Mouse (Mus musculus) cerebellum, adult 11-12 months (tissue): Measurements from ENCODE around the gene Ogfrl1.
A peak's percentile ranks its signal among the peaks of the same experiment; 100 is the strongest.

Source experiments
- DNase-seq: peaks from one replicate; pipeline ENCODE4 v3.0.0; 2022

Gene Ogfrl1

DNA sequence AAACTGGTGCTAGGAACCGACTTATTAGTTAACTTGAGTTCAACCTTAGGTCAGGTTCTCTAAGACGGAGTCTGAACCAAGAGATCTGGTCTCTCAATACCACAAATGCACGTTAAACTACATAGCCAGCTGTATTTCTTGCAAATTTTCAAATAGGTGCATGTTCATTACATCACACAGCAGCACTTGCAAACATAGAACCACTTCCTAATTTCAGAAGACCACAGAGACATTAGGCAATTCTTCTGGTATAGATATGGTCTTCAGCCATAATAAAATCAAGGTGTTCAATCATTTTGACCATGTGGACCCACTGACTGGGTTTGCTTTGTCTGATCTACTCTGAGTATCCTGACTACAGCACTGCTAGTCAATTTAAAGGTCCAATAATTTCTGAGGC lies 51.9 kb downstream of the Ogfrl1 start:
- DNase-seq: no peak

DNA sequence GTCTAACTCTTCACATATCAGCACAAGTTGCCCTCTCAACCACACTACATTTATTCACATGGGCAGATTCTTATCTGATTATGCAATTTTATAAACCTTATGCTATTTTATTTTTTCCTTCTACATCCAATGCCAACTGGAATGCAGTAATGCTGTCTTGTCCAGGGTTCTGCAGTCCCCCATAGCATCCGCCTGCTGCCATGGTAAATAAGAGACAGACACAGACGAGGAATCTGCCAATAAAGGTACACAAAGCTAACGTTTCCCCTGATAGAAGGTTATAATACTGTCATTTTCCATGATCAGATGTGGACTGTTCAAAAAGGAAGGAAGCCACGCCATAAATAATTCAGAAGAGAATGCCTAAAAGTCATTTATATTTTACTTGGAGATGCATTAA lies 54.7 kb downstream of the Ogfrl1 start:
- DNase-seq: no peak

DNA sequence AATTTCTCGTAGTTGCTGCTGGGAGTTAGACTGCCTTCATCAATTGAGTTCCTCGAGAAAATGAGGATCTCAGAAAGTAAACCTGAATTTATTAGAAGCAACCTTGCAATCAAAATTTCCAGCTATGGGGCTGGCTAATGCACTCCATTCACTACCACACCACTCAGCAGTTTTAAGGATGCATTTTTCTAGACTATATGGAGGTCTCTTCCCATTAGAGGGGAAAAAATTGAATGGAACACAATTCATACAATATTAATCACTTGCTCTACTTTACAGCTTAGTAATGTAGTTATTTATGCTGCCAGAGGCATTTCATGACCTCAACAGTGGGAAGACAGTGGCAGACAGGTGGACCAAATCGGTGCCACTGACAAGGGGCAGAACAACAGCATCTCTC lies 55.3 kb downstream of the Ogfrl1 start:
- DNase-seq: no peak

DNA sequence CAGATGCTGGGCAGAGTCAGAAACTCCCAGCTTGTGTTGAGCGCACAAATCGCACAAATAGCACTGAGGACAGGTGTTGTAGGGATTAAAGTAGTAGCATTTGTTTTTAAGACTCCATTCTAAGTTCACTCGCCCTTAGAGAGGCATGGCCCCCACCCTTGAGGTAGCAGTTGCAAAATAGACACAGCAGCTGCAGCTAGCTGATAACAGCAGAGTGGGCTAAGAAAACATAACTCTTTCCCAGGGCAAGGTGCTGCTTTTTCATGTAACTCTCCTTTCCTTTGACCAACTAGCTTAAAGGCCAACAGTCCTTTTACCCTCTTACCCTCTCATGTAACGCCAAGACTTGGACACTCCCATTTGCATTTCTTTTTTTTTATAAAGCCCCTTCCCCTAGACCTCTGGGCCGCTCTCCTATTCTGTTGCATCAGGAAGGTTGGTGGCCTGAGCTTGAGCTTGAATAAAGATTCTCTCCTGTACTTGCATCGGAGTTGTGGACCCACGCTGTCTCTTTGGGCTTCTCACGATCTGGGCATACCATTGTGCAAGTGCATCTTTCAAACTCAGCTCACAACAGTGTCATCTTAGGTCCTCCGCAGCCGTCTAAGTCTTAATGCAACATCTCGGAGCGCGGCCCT lies 61.7 kb downstream of the Ogfrl1 start:
- DNase-seq: no peak

DNA sequence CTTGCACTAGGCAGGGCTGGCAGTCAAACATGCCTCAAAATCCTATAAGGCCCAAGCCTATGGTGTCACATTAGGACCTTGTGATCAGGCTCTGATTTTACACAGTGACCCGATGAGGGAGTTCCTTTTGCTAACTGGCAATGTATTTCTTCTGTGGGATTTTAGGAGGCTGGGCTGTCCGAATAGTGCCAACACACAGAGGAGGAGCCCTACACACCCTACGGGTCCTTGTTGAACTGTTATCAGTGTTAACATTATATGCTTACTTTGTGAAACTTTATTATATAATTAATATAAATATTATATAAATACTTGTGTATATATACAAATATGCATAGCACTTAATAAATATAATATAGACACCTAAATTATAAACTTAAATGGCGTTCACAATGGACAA lies 62.5 kb downstream of the Ogfrl1 start:
- DNase-seq: no peak

DNA sequence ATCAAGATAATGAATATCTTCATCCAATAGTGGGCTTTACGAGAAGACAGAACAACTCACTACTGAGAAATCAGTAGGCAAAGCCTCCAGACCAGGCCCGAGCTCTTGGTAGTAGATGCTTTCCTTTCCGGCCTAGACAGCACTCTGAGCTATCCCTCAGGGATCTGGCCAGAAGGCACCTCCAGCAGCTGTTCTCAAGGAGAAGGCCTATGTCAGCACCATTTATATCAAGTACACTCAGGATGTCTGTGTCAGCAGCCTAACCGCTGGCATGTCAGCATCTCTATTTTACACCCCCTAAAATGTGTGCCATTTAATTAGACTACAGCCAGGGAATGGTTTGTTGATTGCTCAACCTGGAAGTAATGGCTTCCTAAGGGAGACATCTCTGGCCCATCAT lies 65.4 kb downstream of the Ogfrl1 start:
- DNase-seq: no peak

DNA sequence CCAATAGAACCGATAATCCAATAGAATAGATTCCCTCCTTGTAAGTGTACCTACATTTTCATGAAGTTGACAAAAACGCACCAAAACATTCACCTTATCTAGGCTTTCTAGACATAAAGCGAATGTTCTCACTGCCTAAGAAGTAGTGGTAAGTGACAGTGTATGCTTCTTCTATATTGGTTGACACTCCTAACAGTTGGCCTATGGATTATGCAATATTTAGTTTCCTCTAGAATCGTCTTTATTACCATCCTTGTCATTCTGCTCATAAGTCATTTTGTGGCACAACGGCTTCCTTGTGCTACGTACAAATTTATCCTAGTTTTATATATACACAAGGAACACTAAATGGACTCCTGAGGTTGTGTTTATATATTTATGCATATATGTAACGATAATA lies 72.4 kb downstream of the Ogfrl1 start:
- no peak for DNase-seq

DNA sequence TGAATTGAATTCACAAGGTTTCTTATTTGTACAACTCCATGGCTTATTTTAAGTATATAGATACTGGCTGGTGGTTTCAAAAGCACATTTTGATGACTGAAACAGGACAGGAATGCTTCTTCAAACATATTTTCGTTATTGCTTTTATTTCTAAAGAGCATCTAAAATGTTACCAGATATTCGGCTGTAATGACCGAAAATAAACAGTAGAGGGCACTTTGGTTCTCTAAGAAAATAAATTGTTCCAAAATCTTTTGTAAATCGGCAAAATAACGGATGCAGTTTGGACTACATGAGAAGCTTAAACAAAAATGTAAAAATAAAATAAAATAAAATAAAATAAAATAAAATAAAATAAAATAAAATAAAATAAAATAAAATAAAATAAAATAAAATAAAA lies 73.3 kb downstream of the Ogfrl1 start:
- no peak for DNase-seq

DNA sequence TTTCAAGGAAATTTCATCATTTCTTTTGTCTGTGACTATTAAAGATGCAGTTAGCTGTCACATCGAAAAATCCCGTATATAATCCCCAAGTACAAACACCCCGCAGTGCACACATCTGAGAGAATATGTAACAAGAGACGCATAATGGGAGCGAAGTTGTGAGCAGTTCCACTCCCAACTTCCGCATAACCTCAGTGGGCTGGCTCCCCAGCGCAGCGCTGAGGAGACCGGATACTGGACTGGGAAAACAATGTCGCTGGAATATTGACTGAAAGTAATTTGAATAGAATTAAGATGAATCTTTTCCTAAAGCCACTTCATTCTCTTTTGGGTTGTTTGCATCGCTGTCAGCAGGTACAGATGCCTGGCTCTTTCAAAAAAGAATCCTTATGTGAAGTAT lies 74.3 kb downstream of the Ogfrl1 start:
- DNase-seq: no peak

DNA sequence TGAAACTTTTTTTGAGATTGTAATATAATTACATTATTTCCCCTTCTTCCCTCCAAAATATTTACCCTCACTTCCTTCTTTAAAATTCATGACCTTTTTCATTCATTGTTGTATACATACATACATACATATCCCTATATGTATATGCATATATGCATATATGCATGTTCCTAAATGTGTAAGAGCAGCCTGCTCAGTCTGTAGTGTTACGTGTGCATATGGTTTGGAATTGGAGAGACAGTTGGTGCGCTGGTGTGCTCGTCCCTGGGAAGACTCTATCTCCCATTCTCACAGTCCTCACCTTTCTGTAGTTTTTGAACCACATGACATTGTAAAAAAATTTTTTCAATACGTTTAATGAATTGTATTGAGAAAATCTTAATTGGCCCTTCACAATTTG lies 75.4 kb downstream of the Ogfrl1 start:
- no peak for DNase-seq

DNA sequence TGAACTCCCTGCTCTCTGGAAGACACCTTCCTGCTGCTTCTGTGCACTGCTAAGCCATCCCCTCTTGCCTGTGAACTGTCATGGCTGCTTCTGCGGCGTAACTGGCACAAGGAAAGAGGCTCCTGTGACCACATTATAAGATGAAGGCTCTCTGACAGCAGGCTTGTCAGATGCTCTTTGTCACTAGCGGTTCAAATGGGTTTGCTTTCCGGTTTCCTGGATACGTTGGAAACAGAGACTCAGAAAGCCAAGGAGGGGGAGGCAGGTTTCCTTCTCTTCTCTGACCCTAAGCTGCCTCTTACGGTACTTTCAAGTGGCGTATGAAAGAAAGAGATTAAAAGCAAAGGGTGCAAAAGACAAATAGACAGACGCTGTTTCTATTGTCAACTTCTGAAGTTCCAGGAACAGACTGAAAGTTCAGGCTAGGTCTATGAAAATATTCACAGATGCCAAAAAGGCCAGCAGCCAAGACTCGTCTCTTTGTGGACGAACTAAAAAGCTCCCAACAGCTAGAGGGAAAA lies 76.2 kb downstream of the Ogfrl1 start:
- peak; percentile 16 for DNase-seq

DNA sequence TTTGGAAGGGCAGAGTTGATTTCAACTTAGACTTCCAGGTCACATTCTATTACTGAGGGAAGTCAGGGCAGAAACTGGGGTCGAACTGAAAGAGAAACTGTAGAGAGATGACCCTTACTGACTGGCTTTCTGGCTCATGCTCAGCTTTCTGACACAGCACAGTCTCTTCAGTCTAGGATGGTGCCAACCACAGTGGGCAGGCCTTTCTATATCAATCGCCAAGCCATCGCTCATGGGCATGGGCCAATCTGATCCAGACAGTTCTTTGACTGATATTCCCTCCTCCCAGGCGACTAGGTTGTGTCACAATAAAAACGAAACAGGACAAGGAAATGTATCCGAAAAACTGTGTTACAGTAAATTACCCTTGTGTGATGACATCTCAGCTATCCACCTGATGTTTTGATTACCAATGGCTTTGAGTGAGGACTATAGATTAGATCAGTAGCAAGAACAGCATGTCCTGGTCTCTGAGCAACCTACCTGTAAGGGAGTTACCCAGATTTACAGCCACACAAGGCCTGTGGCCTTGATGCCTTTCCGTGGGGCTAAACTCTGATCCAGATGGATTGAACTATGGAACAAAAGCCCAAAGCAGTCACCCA lies 76.9 kb downstream of the Ogfrl1 start:
- DNase-seq: no peak
